Mouse (Mus musculus): ENCODE measurements around the gene Pgd. TPM values are rescaled to one million over a fixed set of nuclear protein-coding genes. Genes with fewer than 3 reads are reported as not detected.

Pgd gene
- polyA plus RNA-seq, 1 experiment: 162 TPM

DNA sequence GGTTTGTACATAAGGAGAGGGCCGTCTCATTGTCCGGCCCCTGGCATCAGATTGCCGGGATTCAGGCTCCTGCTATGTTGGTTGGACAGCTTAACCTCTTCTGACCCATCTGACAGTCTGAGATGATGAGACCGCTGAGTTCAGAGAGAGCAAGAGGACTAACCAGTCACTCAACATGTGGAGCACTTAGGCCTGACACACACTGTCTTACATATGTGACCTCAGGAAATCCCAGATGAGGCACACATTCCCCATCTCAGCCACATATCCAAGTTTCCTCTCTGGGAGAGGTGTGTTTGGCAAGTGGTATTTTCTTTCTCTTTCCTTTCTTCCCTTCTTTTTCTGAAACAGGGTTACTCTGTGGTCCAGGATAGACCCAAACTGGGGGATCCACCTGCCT, 21.4 kb downstream of the Pgd start:
- H3K4me3 ChIP-seq: no peak overlapping the region
- H3ac ChIP-seq (ENCODE audit: control insufficient read depth, insufficient read length): no peak overlapping the region
- H3K36me3 ChIP-seq (ENCODE audit: control insufficient read depth, insufficient read depth): peaks cover 3% of the 10 kb centered on the region
- H3K4me2 ChIP-seq (ENCODE audit: low read depth): no peak overlapping the region
- H3K27me3 ChIP-seq (ENCODE audit: control insufficient read depth, insufficient read depth, insufficient read length): no peaks in the 10 kb centered on the region
- no peaks in the 10 kb centered on the region for H3K79me2 ChIP-seq (ENCODE audit: control insufficient read depth, insufficient read depth)
- no peak for TF ChIP-seq TCF3 (IDR thresholded peaks at IDR 0.05; ENCODE audit: insufficient read length, low read depth)
- no peak for TF ChIP-seq TCF12 (IDR thresholded peaks at IDR 0.05; ENCODE audit: insufficient read depth, poor library complexity, severe bottlenecking)
- no peak for TF ChIP-seq MYOD1 (IDR thresholded peaks at IDR 0.05; ENCODE audit: control insufficient read depth in 1 of 3, insufficient read length in 2 of 3, low read depth in 2 of 3)
- TF ChIP-seq POLR2A (IDR thresholded peaks at IDR 0.05; ENCODE audit: insufficient read length, low read depth): no peak
- no peak for TF ChIP-seq SRF (IDR thresholded peaks at IDR 0.05; ENCODE audit: control insufficient read depth, insufficient read length, low read depth)

DNA sequence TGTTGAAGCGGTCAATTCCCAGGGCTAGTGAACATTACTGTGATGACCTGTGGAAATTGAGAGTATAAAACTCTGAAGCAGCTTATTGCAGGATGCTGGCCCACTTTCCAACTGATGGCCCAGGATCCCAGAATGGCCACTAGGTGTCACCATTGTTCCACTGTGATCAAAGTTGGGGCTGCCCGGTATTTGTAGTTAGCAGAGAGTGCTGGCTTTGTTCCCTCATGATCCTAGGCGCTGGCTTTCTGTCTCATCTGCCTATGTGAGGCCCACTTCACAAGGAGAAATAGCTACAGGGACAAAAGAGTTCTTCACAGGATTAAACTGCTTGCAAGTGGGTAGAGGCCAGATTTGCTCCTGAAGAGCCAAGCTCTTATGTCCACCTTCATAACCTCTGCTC, 22.1 kb downstream of the Pgd start:
- no peak overlapping the region for H3K4me2 ChIP-seq (ENCODE audit: low read depth)

DNA sequence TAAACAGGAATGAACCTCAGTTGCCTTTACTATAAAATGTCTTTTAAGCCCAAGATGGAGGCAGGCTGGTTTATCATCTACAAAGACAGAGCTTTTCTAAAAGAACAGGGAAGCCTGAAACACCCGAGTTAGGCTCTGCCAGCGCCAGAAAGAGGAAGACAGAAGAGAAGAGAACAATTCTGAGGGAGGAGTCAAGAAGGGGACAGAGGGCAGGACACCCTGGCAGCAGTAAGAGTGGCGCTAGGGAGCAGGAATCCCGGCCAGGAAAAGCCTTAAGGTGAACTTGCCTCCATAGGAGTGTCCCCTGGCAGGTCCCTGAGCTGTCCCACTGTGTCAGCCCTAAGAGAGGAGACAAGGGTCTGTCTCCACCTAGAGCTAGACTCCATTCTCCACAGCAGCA, 23.0 kb downstream of the Pgd start:
- Histone ChIP-seq H3ac (ENCODE audit: control insufficient read depth, insufficient read length) (no peak overlapping the region), H3K27me3 (ENCODE audit: control insufficient read depth, insufficient read depth, insufficient read length) (no peaks in the 10 kb centered on the region), H3K79me2 (ENCODE audit: control insufficient read depth, insufficient read depth) (no peaks in the 10 kb centered on the region), H3K4me2 (ENCODE audit: low read depth) (no peak overlapping the region), H3K4me3 (no peak overlapping the region), H3K36me3 (ENCODE audit: control insufficient read depth, insufficient read depth) (no peaks in the 10 kb centered on the region)
- TF ChIP-seq MAX (IDR thresholded peaks at IDR 0.05; ENCODE audit: low read depth) (no peak), TCF3 (IDR thresholded peaks at IDR 0.05; ENCODE audit: insufficient read length, low read depth) (no peak), TCF12 (IDR thresholded peaks at IDR 0.05; ENCODE audit: insufficient read depth, poor library complexity, severe bottlenecking) (no peak), REST (IDR thresholded peaks at IDR 0.05; ENCODE audit: insufficient read depth, insufficient read length) (no peak), MYOD1 (IDR thresholded peaks at IDR 0.05; ENCODE audit: control insufficient read depth in 1 of 3, insufficient read length in 2 of 3, low read depth in 2 of 3) (no peak)

More for the DNA sequence above, 22.1 kb downstream of the Pgd start:
- Histone ChIP-seq H3K27me3 (ENCODE audit: control insufficient read depth, insufficient read depth, insufficient read length) (no peaks in the 10 kb centered on the region), H3K4me3 (no peak overlapping the region), H3K79me2 (ENCODE audit: control insufficient read depth, insufficient read depth) (no peaks in the 10 kb centered on the region), H3K36me3 (ENCODE audit: control insufficient read depth, insufficient read depth) (no peaks in the 10 kb centered on the region), H3ac (ENCODE audit: control insufficient read depth, insufficient read length) (no peak overlapping the region)
- TF ChIP-seq SRF (IDR thresholded peaks at IDR 0.05; ENCODE audit: control insufficient read depth, insufficient read length, low read depth) (no peak), REST (IDR thresholded peaks at IDR 0.05; ENCODE audit: insufficient read depth, insufficient read length) (no peak), POLR2A (IDR thresholded peaks at IDR 0.05; ENCODE audit: insufficient read length, low read depth) (no peak), MAX (IDR thresholded peaks at IDR 0.05; ENCODE audit: low read depth) (no peak), POLR2AphosphoS2 (IDR thresholded peaks at IDR 0.05; ENCODE audit: insufficient read length, low read depth) (no peak), TCF12 (IDR thresholded peaks at IDR 0.05; ENCODE audit: insufficient read depth, poor library complexity, severe bottlenecking) (no peak), MYOG (IDR thresholded peaks at IDR 0.05; ENCODE audit: control insufficient read depth in 1 of 3, insufficient read depth in 1 of 3, insufficient read length in 2 of 3, low read depth in 2 of 3) (no peak), E2F4 (IDR thresholded peaks at IDR 0.05; ENCODE audit: insufficient read depth) (no peak), MYOD1 (IDR thresholded peaks at IDR 0.05; ENCODE audit: control insufficient read depth in 1 of 3, insufficient read length in 2 of 3, low read depth in 2 of 3) (no peak), USF1 (IDR thresholded peaks at IDR 0.05; ENCODE audit: low read depth) (no peak), CEBPB (IDR thresholded peaks at IDR 0.05; ENCODE audit: insufficient read depth, poor library complexity, severe bottlenecking) (no peak), TCF3 (IDR thresholded peaks at IDR 0.05; ENCODE audit: insufficient read length, low read depth) (no peak)

DNA sequence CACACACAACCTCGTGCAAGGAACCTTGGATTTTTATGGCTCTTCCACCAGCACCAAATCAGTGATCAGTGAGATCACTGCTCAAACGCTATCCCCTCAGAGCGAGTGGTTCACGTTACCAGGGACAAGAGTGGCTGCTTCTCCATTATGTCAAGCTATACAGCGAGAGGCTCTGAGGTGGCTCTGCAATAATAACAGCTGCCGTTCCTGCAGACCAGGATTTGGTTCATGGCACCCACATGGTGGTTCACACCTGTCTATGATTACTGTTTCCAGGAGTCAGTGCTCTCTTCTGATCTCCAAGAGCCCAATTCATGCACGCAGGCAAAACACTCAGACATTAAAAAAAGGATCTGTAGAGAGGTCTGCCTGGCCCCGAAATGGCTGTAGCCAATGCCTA, 28.1 kb downstream of the Pgd start:
- no peaks in the 10 kb centered on the region for H3K27me3 ChIP-seq (ENCODE audit: control insufficient read depth, insufficient read depth, insufficient read length)
- no peaks in the 10 kb centered on the region for H3K36me3 ChIP-seq (ENCODE audit: control insufficient read depth, insufficient read depth)
- peak in 1 of 3 experiments; percentile 53 for TF ChIP-seq MYOG (IDR thresholded peaks at IDR 0.05; ENCODE audit: control insufficient read depth in 1 of 3, insufficient read depth in 1 of 3, insufficient read length in 2 of 3, low read depth in 2 of 3)
- TF ChIP-seq MYOD1 (IDR thresholded peaks at IDR 0.05; ENCODE audit: control insufficient read depth in 1 of 3, insufficient read length in 2 of 3, low read depth in 2 of 3): peak in 1 of 3 experiments; percentile 50
- TF ChIP-seq POLR2AphosphoS2 (IDR thresholded peaks at IDR 0.05; ENCODE audit: insufficient read length, low read depth): no peak
- TF ChIP-seq SRF (IDR thresholded peaks at IDR 0.05; ENCODE audit: control insufficient read depth, insufficient read length, low read depth): no peak
- no peak for TF ChIP-seq USF1 (IDR thresholded peaks at IDR 0.05; ENCODE audit: low read depth)
- TF ChIP-seq REST (IDR thresholded peaks at IDR 0.05; ENCODE audit: insufficient read depth, insufficient read length): no peak
- TF ChIP-seq E2F4 (IDR thresholded peaks at IDR 0.05; ENCODE audit: insufficient read depth): no peak
- no peak for TF ChIP-seq TCF12 (IDR thresholded peaks at IDR 0.05; ENCODE audit: insufficient read depth, poor library complexity, severe bottlenecking)
- peaks cover 3% of the 10 kb centered on the region for H3K79me2 ChIP-seq (ENCODE audit: control insufficient read depth, insufficient read depth)
- no peak overlapping the region for H3ac ChIP-seq (ENCODE audit: control insufficient read depth, insufficient read length)
- no peak overlapping the region for H3K4me2 ChIP-seq (ENCODE audit: low read depth)
- no peak overlapping the region for H3K4me3 ChIP-seq

DNA sequence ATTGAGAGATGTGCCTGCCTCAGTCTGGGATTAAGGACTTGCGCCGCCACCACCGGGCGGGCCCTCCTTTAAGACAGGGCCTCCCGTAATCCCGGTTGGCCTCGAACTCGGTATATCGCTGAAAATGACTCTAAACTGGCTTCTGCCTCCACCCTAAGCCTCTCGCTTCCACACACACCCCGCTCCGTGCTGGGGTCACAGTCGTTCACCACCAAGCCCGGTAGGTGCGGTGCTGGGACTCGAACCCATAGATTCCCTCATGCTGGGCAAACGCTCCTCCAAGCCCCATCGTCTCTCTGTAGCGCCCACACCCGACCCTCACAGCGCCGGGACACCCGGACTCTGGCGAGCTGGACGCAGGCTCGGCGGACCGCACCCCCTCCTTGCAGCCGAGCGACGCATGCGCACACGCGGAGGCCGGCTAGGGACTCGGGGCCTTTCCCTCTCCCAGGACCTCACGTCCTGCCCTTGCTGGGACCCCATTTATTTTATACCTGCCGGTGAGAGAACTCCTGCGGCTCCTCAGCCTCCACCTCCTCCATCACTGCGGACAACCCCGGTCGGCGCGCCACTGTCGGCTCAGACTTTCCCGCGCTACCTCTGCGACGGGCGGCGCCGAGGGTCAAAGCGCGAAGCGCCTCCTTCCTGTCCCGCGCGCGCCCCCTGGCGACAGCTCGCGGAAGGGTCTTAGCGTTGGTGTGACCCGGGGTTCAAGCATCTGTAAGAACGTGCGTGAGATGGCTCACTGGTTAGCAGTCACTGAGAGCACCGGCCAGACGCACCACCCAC, 29.4 kb downstream of the Pgd start, which contains the start of gene Cenps:
Gene Cenps, minus strand, starts transcription at position 648 of the 789 bp plus-strand sequence.
- TF ChIP-seq REST (IDR thresholded peaks at IDR 0.05; ENCODE audit: insufficient read depth, insufficient read length) (no peak), USF1 (IDR thresholded peaks at IDR 0.05; ENCODE audit: low read depth) (no peak), POLR2A (IDR thresholded peaks at IDR 0.05; ENCODE audit: insufficient read length, low read depth) (peak; percentile 58), MYOD1 (IDR thresholded peaks at IDR 0.05; ENCODE audit: control insufficient read depth in 1 of 3, insufficient read length in 2 of 3, low read depth in 2 of 3) (no peak), SRF (IDR thresholded peaks at IDR 0.05; ENCODE audit: control insufficient read depth, insufficient read length, low read depth) (peak; percentile 24), MYOG (IDR thresholded peaks at IDR 0.05; ENCODE audit: control insufficient read depth in 1 of 3, insufficient read depth in 1 of 3, insufficient read length in 2 of 3, low read depth in 2 of 3) (no peak), E2F4 (IDR thresholded peaks at IDR 0.05; ENCODE audit: insufficient read depth) (peak; percentile 89), TCF3 (IDR thresholded peaks at IDR 0.05; ENCODE audit: insufficient read length, low read depth) (no peak), MAX (IDR thresholded peaks at IDR 0.05; ENCODE audit: low read depth) (no peak), TCF12 (IDR thresholded peaks at IDR 0.05; ENCODE audit: insufficient read depth, poor library complexity, severe bottlenecking) (no peak), CEBPB (IDR thresholded peaks at IDR 0.05; ENCODE audit: insufficient read depth, poor library complexity, severe bottlenecking) (no peak), POLR2AphosphoS2 (IDR thresholded peaks at IDR 0.05; ENCODE audit: insufficient read length, low read depth) (no peak)
- Histone ChIP-seq H3K27me3 (ENCODE audit: control insufficient read depth, insufficient read depth, insufficient read length) (no peaks in the 10 kb centered on the region), H3K4me2 (ENCODE audit: low read depth) (peak within 1 kb of the TSS; percentile 78), H3K36me3 (ENCODE audit: control insufficient read depth, insufficient read depth) (no peaks in the 10 kb centered on the region), H3K79me2 (ENCODE audit: control insufficient read depth, insufficient read depth) (peaks cover 3% of the 10 kb centered on the region), H3ac (ENCODE audit: control insufficient read depth, insufficient read length) (peak within 1 kb of the TSS; percentile 5), H3K4me3 (peak within 1 kb of the TSS; percentile 56)
